Mouse (Mus musculus) embryonic stem cell, embryonic (primary cell): ENCODE data around the gene Schip1.

Experiments
- CTCF ChIA-PET, 4 experiments: fragments of 300-600 bp in 2 of 4; fragments of 350-600 bp in 2 of 4; sonication (Branson Sonifier 250); formaldehyde crosslinking; loops; one replicate each; lab custom pipeline; 2022; ENCODE audit warnings: inconsistent platforms in 2 of 4; lab: Charles Lee
- POLR2A ChIA-PET, 4 experiments: fragments of 300-600 bp in 2 of 4; fragments of 350-600 bp in 2 of 4; sonication (Branson Sonifier 250); formaldehyde crosslinking; loops; one replicate each; lab custom pipeline; 2022; ENCODE audit warnings: antibody characterized with exemption in 4 of 4, inconsistent platforms in 1 of 4; lab: Charles Lee

Gene Schip1

DNA sequence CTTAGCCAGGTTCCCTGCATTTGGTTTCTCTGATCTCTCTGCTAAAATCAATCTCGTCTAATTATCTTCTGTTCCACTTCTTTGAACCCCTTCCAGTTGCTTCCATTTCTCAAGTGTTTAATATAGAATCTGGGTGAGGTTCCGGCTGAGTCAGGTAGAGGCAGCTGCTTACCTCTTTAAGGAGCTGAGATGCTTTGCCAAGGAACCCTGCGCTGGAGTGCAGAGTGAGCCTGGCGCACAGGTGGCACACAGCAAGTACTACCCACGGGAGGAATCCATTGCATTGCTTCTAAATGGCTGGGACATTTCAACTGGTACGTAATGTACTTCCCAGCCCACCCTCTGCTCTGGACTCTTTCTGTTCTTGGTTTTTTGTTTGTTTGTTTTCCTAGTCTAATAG lies 414.7 kb downstream of the Schip1 start:
- CTCF ChIA-PET = no interaction called here
- POLR2A ChIA-PET = interaction anchor here in 3 of 4 experiments (0.7 to 10.7 kb wide), 8 partner anchors 9 to 237 kb away, joined by 3 to 194 read pairs (median 5); no protein-coding TSS in a partner anchor

DNA sequence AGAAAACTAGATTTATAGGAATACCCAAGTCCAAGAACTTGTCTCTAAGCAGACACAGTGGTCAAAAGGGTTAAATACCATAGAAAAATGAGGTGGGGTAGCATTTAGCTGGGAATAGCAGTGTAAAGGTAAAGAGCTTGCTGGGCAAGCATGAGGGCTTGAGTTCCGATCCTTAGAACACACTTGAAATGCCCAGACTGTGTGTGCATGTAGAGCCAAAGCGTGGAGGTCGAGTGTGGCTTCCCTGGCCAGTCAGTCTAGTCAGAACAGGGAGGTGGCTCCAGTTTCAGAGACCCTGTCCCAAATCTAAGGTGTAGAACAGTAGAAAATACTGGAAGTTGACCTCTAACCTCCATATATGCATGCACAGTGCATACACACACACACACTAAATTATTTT lies 418.9 kb downstream of the Schip1 start:
- POLR2A ChIA-PET = interaction anchor here (0.6 to 10.7 kb wide), 8 partner anchors 8 to 192 kb away, joined by 3 to 194 read pairs (median 4); no protein-coding TSS in a partner anchor
- CTCF ChIA-PET = interaction anchor here in 2 of 4 experiments (1.0 to 1.5 kb wide), 2 partner anchors 59 to 60 kb away, joined by 5 read pairs; no protein-coding TSS in a partner anchor

DNA sequence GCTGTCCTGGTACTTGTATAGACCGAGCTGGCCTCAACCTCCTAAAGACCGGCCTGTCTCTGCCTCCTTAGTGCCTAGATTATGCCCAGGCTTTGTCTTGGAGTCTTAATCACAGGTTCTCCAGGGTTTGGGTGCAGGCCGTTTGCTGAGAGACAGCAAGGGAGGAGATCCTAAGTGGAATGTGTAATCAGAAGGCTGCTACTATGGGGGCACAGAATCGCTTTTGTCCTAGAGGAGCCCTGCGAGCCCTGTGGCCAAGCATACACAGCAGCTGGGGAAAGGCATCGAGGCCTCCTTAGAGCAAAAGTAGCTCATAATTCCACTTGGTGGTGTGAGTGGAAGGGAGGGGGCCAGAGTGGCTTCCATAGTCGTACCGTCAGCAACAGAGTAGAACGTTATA lies 419.4 kb downstream of the Schip1 start:
- POLR2A ChIA-PET = interaction anchor here (0.6 to 10.7 kb wide), 14 partner anchors 8 to 832 kb away, joined by 3 to 194 read pairs (median 4); partner anchors contain the start of gene Ppm1l (in 1 of the 4)
- CTCF ChIA-PET = interaction anchor here in 3 of 4 experiments (0.7 to 1.5 kb wide), 5 partner anchors 59 to 428 kb away, joined by 3 to 5 read pairs (median 3); no protein-coding TSS in a partner anchor

DNA sequence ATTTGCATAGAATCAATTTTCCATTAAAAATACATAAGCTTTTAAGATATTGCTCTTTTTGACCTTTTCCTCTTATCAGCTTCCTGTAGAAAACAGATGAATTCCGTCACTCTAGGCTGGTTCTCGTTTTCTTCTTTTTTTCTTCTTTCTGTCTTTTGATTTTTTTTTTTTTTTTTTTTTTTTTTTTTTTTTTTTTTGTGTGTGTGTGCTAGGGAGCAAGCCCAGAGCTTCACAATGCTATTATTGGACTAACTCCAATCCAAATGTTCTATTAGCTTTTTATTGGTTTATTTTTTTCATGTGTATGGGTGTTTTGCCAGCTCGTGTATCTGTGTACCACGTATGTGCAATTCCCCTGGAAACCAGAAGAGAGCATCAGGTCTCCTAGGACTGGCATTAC lies 420.0 kb downstream of the Schip1 start:
- ChIA-PET CTCF (interaction anchor here in 3 of 4 experiments (0.7 to 1.5 kb wide), 5 partner anchors 58 to 428 kb away, joined by 3 to 5 read pairs (median 3); no protein-coding TSS in a partner anchor), POLR2A (interaction anchor here (0.6 to 10.7 kb wide), 15 partner anchors 7 to 832 kb away, joined by 3 to 194 read pairs (median 4); partner anchors contain the start of gene Ppm1l (in 1 of the 4))

DNA sequence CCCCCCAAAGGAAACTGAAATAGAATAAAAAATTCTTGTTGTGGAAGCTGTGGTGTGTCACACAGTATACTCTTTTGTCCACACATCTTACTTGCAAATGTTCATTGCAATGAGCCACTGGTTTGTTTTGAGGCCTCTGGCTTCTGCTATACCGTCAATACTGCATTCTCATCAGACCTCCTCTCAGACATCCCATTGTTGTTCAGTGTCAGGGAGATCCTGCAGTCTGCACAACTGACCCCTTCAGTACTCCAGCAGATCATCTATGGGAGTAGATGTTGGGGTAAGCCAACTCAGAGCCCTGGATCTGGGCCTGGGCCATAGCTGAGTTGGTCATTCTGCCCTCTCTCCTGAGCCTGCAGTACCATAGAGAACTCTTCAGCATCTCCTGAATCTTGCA lies 423.0 kb downstream of the Schip1 start:
- ChIA-PET POLR2A (interaction anchor here in 3 of 4 experiments (0.6 to 14.9 kb wide), 29 partner anchors 6 to 154 kb away, joined by 3 to 374 read pairs (median 4); no protein-coding TSS in a partner anchor), CTCF (interaction anchor here in 1 of 4 experiments (0.7 kb wide), 1 partner anchor 1250 kb away, joined by 5 read pairs; no protein-coding TSS in a partner anchor)

DNA sequence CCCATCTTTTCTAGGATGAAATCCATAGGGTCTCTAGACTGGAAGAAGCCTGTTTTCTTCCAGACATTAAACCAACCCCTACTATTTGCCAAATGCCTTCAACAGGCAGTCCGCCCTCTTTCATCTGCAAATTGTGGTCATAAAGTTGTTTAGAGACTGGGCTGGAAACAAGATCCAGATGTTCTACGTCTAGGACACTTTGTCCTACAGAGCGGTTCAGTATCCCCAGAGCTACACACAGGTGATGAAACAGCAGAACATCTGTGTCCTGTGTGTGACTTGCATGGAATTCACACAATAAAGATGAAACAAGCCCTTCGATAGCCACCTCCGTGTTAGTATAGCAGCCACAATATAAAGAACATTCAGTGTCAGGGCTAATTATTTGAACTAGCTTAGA lies 423.7 kb downstream of the Schip1 start:
- ChIA-PET POLR2A (interaction anchor here in 3 of 4 experiments (0.8 to 14.9 kb wide), 28 partner anchors 7 to 153 kb away, joined by 3 to 374 read pairs (median 4); no protein-coding TSS in a partner anchor), CTCF (interaction anchor here in 1 of 4 experiments (1.0 kb wide), 1 partner anchor 432 kb away, joined by 3 read pairs; no protein-coding TSS in a partner anchor)

DNA sequence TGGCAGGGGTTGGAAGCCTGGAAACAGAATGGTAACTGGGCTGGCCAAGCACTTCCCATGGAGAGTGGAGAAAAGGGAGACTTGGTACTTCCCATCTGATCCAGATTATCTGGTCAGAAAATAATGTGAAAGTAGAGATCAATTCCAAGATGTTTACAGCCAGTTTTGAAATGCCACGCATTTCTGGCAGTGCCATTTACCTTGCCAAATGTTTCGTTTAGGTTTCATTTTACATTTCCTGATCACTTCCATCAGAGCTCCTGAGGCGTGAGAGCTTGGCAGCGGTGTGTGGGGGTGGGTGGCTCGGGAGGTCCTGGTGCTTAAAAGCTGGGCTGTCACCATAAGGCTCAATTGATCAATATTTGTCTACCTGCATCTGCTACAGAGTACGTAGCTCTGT lies 426.9 kb downstream of the Schip1 start:
- CTCF ChIA-PET = interaction anchor here in 1 of 4 experiments (0.5 kb wide), 1 partner anchor 23 kb away, joined by 11 read pairs; no protein-coding TSS in a partner anchor
- POLR2A ChIA-PET = interaction anchor here (0.9 to 14.9 kb wide), 43 partner anchors 9 to 437 kb away, joined by 3 to 374 read pairs (median 15); no protein-coding TSS in a partner anchor

DNA sequence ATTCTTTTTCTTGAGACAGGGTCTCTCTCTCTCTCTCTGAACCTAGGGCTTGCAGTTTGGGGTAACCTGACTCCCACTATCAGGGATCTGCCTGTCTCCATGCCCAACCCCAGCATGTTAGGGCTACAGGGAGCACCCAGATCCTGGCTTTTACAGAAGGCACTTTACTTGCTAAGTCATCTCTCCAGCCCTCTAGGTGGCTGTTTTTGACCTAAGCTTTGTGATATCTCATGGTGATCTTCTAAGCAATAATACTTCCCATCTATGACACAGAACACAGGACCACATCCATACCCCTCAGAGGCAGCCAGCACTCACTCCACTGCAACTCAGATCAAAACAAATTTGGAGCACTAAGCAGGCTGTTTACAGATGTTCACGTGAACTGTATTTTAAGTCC lies 427.5 kb downstream of the Schip1 start:
- ChIA-PET CTCF (interaction anchor here in 2 of 4 experiments (0.8 to 2.9 kb wide), 2 partner anchors 11 to 90 kb away, joined by 3 to 14 read pairs; no protein-coding TSS in a partner anchor), POLR2A (interaction anchor here (0.6 to 14.9 kb wide), 84 partner anchors 7 to 1012 kb away, joined by 3 to 374 read pairs (median 6); partner anchors contain the start of gene Ppm1l (in 1 of the 4))

DNA sequence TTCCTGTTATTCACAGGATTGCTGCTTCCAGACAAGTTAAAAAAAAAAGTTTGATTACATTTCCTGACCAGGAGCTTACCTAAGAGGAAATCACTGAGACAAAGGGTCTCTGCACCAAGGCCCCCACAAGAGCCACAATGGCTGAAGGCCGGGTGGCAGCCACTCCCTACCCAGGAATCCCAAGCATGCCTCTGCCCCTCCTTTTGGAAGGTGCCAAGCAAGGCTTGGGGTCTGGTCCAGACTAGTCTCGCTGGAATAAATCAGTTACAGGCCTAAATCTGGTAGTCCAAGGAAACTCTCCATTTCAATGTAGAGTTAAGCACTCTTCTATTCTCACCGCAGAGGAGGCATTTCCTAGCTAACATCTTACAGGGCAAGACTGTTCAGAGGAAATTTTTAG lies 427.9 kb downstream of the Schip1 start:
- CTCF ChIA-PET = interaction anchor here in 2 of 4 experiments (0.8 to 2.9 kb wide), 2 partner anchors 11 to 89 kb away, joined by 3 to 14 read pairs; no protein-coding TSS in a partner anchor
- POLR2A ChIA-PET = interaction anchor here (0.6 to 14.9 kb wide), 95 partner anchors 8 to 1013 kb away, joined by 3 to 374 read pairs (median 6); partner anchors contain the start of genes 1110032F04Rik (in 1 of the 4) and Ppm1l (in 1 of the 4)

DNA sequence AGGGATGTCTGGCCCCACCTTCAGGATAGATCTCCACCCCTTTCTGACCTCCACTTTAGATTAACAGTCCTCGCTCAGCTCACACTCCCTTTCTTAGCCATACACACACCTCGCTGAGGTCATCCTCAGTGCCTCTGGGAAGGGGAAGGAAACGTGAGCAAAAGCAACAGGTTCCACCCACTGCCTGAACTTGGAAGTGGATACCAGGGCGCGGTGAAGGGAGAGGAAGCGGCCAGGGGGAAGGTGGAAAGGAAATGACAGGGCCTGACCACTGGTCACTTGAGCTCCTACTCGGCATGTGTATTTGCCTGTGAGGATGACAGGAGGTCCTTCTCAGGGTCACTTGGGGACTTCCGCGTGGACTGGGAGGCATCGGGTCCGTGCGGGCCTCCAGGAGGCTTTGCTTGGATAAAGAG lies 428.6 kb downstream of the Schip1 start:
- POLR2A ChIA-PET = interaction anchor here (0.6 to 14.9 kb wide), 96 partner anchors 7 to 1013 kb away, joined by 3 to 374 read pairs (median 5); partner anchors contain the start of genes 1110032F04Rik (in 1 of the 4), Ppm1l (in 1 of the 4) and Schip1 (in 1 of the 4)

DNA sequence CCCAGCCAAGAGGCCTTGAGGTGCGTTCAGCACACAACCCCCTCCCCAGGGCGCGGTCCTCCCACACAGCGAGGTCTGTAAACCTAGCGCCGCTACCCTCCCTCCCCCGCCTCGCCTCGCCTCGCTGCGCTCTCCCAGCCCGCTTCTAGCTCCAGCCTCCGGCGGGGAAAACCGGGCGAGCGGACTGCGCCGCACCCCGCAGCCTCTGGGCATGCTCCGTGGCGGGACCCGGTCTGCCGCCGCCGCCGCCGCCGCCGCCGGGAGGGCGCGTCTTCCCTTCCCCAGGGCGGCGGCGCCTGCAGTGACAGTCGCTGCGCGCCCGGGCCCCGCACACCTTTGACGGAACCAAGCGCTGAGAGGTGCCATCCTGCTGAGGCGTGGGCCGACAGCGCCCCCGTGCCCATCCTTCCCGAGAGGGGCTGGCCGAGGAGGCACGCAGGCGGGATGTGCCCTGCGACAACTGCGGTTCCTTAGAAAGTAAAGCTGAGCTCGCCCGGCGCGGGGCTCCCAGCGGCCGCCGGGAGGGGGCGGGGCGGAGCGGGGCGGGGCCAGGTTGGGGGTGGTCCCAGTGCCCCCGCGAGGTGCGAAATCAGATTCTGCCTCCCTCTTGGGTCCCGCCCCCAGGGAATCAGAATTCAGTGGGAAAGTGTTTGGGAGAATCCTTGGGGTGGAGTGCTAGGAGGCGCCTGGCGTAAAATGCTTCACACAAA lies 429.1 kb downstream of the Schip1 start:
- CTCF ChIA-PET = interaction anchor here in 2 of 4 experiments (0.8 to 2.9 kb wide), 3 partner anchors 88 to 437 kb away, joined by 3 to 14 read pairs (median 3); no protein-coding TSS in a partner anchor
- POLR2A ChIA-PET = interaction anchor here (0.6 to 14.9 kb wide), 77 partner anchors 8 to 993 kb away, joined by 3 to 374 read pairs (median 7); partner anchors contain the start of genes 1110032F04Rik (in 1 of the 4), Ppm1l (in 1 of the 4) and Schip1 (in 1 of the 4)

More for the DNA sequence above, 428.6 kb downstream of the Schip1 start:
- CTCF ChIA-PET = interaction anchor here in 2 of 4 experiments (0.8 to 2.9 kb wide), 4 partner anchors 12 to 437 kb away, joined by 3 to 14 read pairs (median 3); no protein-coding TSS in a partner anchor

DNA sequence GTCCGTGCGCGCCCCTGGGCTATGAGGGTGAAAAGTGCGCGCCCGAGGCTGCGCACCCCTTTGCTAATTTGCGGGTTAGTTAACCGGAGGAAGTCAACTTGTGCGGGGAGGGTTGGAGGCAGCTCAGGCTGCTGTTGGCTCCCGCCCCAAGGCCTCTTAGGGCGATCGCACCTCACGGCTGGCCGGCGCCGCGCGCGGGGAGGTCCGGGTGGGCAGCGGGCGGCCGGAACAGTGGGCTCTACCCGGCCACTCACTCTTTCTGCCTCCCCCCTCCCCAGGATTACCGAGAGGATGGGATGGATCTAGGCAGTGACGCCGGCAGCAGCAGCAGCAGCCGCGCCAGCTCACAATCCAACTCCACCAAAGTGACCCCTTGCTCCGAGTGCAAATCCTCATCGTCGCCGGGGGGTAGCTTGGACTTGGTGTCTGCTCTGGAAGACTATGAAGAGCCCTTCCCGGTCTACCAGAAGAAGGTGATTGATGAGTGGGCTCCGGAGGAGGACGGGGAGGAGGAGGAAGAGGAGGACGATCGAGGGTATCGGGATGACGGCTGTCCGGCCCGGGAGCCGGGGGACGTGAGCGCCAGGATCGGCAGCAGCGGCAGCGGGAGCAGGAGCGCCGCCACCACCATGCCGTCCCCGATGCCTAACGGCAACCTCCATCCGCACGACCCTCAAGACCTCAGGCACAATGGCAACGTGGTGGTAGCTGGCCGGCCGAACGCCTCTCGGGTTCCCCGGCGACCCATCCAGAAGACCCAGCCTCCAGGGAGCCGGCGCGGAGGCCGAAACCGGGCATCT lies 429.9 kb downstream of the Schip1 start:
- CTCF ChIA-PET = interaction anchor here in 1 of 4 experiments (0.5 to 2.9 kb wide), 2 partner anchors 22 to 87 kb away, joined by 3 to 14 read pairs; no protein-coding TSS in a partner anchor
- POLR2A ChIA-PET = interaction anchor here (0.6 to 14.9 kb wide), 57 partner anchors 9 to 994 kb away, joined by 3 to 374 read pairs (median 11); partner anchors contain the start of genes 1110032F04Rik (in 1 of the 4) and Schip1 (in 1 of the 4)

DNA sequence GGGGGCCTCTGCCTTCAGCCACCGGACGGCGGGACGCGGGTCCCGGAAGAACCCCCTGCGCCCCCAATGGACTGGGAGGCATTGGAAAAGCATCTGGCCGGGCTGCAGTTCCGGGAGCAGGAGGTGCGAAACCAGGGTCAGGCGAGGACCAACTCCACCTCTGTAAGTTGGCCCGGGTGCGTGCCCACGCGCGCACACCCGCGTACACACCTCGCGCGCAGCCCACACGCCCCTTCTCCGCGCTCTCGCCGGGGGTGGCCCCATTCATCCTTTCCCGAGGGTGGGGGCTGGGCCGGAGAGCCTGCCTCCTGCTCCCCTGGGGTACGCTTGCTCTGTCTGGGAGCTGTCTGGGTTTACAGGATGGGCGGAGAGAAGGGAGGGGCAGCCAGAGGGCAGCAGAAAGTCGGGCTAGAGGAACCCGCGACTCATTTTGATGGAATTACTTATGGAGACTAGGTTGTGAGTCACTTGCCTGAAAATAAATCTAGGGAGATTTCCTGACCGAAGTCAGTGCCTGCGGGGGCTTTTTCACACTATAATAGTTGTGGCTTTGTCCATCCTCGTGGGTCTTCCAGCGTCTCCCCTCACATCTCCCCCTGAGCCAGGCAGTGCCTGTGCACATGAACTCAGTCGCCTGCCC lies 430.6 kb downstream of the Schip1 start:
- ChIA-PET POLR2A (interaction anchor here (0.6 to 14.9 kb wide), 32 partner anchors 9 to 484 kb away, joined by 3 to 374 read pairs (median 16); partner anchors contain the start of gene 1110032F04Rik (in 1 of the 4)), CTCF (interaction anchor here in 2 of 4 experiments (0.5 to 0.8 kb wide), 3 partner anchors 22 to 86 kb away, joined by 3 to 4 read pairs (median 3); no protein-coding TSS in a partner anchor)

DNA sequence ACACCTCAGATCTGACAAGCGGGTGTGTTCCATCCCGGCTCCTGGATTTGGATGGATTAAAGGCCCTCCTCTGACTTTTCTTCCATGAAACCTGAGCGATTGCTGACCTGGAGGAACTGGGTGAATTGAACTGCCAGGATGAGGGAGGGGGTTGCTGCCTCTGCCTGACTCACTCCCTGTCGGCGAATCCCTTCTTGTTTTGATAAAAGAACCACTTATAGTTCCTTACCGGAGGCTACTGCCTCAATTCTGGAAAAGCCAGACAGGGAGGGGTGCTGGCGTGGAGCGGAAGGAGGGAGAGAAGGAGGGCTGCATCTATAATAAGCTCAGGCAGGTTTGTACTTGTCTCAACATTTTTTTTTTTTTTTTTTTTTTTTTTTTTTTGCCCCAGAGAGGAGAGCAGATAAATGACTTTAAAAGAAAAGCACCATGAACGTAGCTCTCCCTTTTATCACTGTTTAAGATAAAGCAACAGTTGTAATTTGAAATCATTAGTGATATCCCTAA lies 431.2 kb downstream of the Schip1 start:
- CTCF ChIA-PET = interaction anchor here in 3 of 4 experiments (0.6 to 0.8 kb wide), 3 partner anchors 73 to 224 kb away, joined by 3 to 25 read pairs (median 4); no protein-coding TSS in a partner anchor
- POLR2A ChIA-PET = interaction anchor here (0.6 to 14.9 kb wide), 33 partner anchors 8 to 1844 kb away, joined by 3 to 374 read pairs (median 4); no protein-coding TSS in a partner anchor

DNA sequence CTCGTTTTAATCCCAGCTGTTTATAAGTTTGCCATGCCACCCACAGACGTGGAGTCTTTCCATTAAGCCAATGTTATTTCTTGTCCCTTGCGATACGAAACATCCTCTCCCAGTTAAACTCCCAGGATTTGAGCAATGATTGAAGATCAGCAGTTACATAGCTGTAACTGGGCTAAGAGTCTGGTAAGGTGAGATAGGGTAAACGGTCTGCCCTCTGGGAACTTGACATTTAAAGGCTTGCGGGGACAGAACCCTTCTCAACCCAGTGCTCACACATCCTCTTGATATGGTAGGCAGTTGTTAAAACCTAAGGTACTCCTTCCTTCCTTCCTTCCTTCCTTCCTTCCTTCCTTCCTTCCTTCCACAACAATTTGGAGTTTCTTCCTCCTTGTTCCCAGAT lies 431.9 kb downstream of the Schip1 start:
- POLR2A ChIA-PET = interaction anchor here (0.6 to 14.9 kb wide), 26 partner anchors 9 to 1033 kb away, joined by 3 to 374 read pairs (median 7); no protein-coding TSS in a partner anchor
- CTCF ChIA-PET = interaction anchor here in 1 of 4 experiments (0.6 to 0.7 kb wide), 2 partner anchors 10 to 225 kb away, joined by 3 to 25 read pairs; no protein-coding TSS in a partner anchor
